Mouse (Mus musculus) ES-Bruce4 (cell line): Measurements from ENCODE around the gene Dhh. TPM values are rescaled to one million over a fixed set of nuclear protein-coding genes. Genes with fewer than 3 reads are reported as not detected.
"Not testable (repeated sequence)": the region's sequence is repeated elsewhere in the genome, so short reads cannot be mapped to it uniquely, and the experiment has no call there.

Experiments used
- H3K27ac ChIP-seq: 2 replicates; pipeline ENCODE4 v1.5.1; 2012; ENCODE audit warnings: low read length, inconsistent platforms; ENCODE audit not compliant: insufficient read depth
- H3K27me3 ChIP-seq: 2 replicates; pipeline ENCODE4 v1.6.1; 2012; ENCODE audit warnings: mild to moderate bottlenecking, low read length, inconsistent platforms; ENCODE audit not compliant: control insufficient read depth, poor library complexity, insufficient read depth, severe bottlenecking
- H3K36me3 ChIP-seq: 2 replicates; pipeline ENCODE4 v1.6.1; 2012; ENCODE audit warnings: inconsistent platforms, mild to moderate bottlenecking, low read length, moderate library complexity; ENCODE audit not compliant: control insufficient read depth, poor library complexity, insufficient read depth, severe bottlenecking
- H3K4me1 ChIP-seq: one replicate; pipeline ENCODE4 v1.8.1; 2011; ENCODE audit warnings: low read length; ENCODE audit not compliant: control insufficient read depth, insufficient read depth
- H3K4me3 ChIP-seq: 2 replicates; pipeline ENCODE4 v1.5.1; 2011; ENCODE audit warnings: low read depth, mild to moderate bottlenecking, low read length
- H3K9ac ChIP-seq: 2 replicates; pipeline ENCODE4 v1.6.1; 2012; ENCODE audit warnings: low read depth, mild to moderate bottlenecking, inconsistent platforms; ENCODE audit not compliant: poor library complexity, severe bottlenecking
- H3K9me3 ChIP-seq: replicated peaks from 2 replicates; pipeline ENCODE4 v1.6.1; 2012; ENCODE audit warnings: mild to moderate bottlenecking, low read length, inconsistent platforms; ENCODE audit not compliant: control insufficient read depth, poor library complexity, insufficient read depth, severe bottlenecking
- CTCF ChIP-seq: IDR thresholded peaks from one replicate; pipeline ENCODE4 v1.8.1; 2011; ENCODE audit warnings: low read depth, low read length
- EP300 ChIP-seq: IDR thresholded peaks from 2 replicates; pipeline ENCODE4 v1.6.1; 2011; ENCODE audit warnings: low read depth, low read length; ENCODE audit not compliant: insufficient read depth
- POLR2A ChIP-seq: IDR thresholded peaks from one replicate; pipeline ENCODE4 v1.8.1; 2011; ENCODE audit warnings: low read length; ENCODE audit not compliant: insufficient read depth
- polyA plus RNA-seq: library from polyadenylated mRNA; stranded (reverse); fragments of >200 nt; gene quantifications from 2 replicates; pipeline ENCODE4 v1.2.4, GENCODE M21; 2011; ENCODE audit warnings: low read depth; ENCODE audit not compliant: missing spikeins, insufficient read depth, insufficient read length

The Dhh gene
- polyA plus RNA-seq, 1 experiment: 0.40 TPM

DNA sequence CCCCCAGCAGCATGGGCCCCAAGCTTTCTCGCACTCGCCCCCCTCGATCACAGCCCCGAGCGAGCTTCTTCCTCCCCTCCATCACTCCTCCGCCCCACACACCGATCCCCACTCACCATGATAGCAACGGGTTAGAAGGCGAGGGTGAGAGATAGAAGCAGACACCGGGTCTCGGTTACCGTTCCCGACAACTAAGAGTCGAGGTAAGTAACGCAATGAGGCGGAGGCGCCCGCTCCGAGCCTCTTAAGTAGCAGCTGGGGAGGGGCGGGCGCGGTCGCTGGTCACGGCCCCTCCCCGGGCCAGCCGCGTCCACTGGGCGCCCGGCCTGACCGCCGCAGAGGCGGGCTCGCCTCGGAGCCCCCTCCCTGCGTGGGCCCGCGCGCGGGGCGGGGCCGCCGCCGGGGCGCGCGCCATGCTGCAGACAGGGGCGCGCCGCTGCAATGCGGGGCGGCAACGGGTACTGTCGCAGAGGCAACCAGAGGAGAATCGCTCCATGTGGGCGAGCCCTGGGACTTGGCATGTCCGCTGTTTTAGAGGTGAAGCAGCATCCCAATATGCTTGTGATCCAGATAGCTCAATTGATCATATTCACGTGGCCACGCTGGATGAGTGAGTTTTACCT is 36.0 kb upstream of the Dhh start, which contains the start of gene Tuba1b:
TSS of gene Tuba1b (minus strand) at position 349 of the 623 bp plus-strand sequence.
- TF ChIP-seq EP300: 0 out of 2 replicates have a peak, but pooled peaks have one; percentile 27
- peak; percentile 68 for TF ChIP-seq POLR2A
- no peak for TF ChIP-seq CTCF
- Histone ChIP-seq H3K9ac (peak within 1 kb of the TSS; percentile 93), H3K4me3 (peak within 1 kb of the TSS; percentile 86), H3K36me3 (peaks cover 17% of the 10 kb centered on the region), H3K4me1 (no peaks in the 10 kb centered on the region), H3K27ac (peak within 1 kb of the TSS; percentile 84), H3K27me3 (no peaks in the 10 kb centered on the region), H3K9me3 (no peaks in the 10 kb centered on the region)

DNA sequence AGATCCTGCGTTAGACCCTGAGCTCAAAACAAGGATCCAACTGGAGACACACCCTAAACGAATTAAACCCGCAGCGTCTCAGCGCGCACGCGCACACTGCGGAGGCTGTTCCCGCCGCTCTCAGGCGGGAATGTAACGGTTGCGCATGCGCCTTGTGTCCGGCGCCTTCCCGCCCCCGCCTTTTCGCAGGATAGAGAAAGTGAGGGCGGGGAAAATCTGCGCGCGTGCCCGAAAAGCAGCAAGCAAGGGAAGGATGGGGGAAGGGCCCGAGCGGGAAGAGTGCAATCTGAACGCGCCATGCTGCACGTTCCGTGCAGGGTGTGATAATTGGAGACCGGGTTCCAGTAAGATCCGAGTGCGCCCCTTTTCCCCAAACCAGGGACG is 35.5 kb upstream of the Dhh start:
- no peaks in the 10 kb centered on the region for H3K27me3 ChIP-seq
- TF ChIP-seq EP300: peak; percentile 39; the same call in 1 of the 2 replicates
- no peak for TF ChIP-seq CTCF
- TF ChIP-seq POLR2A: peak; percentile 47
- peak overlapping the region; percentile 86 for H3K4me3 ChIP-seq
- H3K4me1 ChIP-seq: no peaks in the 10 kb centered on the region
- H3K36me3 ChIP-seq: peaks cover 17% of the 10 kb centered on the region
- H3K9ac ChIP-seq: peak overlapping the region; percentile 93
- no peaks in the 10 kb centered on the region for H3K9me3 ChIP-seq
- H3K27ac ChIP-seq: peak overlapping the region; percentile 83

DNA sequence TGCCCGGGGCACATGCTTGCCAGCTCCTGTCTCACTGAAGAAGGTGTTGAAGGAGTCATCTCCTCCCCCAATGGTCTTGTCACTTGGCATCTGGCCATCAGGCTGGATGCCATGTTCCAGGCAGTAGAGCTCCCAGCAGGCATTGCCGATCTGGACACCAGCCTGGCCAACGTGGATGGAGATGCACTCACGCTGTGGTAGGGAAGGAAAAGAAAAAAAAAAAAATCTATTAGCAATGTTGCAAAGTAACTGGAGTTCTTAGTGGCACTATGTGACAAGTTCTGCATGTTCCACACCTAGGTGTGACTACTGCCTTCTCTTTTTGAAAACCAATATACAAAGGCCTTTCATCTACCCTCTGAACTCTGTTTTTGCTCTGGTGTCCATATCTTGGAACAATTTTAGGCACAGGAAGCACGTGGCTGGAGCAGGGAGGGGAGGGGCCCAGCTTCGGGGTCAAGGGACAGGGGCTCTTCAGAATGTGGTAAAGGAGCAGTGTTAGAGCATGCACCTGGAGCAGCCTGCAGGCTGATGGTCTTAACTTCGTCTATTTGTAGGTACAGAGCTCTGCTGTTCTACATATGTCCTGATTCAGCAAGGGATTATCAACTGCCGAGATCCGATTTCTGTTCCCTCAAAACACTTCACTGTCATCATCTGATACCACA is 34.8 kb upstream of the Dhh start:
- H3K9me3 ChIP-seq, H3K4me1 ChIP-seq, H3K27me3 ChIP-seq: not testable (repeated sequence)
- H3K27ac ChIP-seq: peak overlapping the region; percentile 64
- peaks cover 17% of the 10 kb centered on the region for H3K36me3 ChIP-seq
- H3K4me3 ChIP-seq: peak overlapping the region; percentile 86
- H3K9ac ChIP-seq: peak overlapping the region; percentile 93

DNA sequence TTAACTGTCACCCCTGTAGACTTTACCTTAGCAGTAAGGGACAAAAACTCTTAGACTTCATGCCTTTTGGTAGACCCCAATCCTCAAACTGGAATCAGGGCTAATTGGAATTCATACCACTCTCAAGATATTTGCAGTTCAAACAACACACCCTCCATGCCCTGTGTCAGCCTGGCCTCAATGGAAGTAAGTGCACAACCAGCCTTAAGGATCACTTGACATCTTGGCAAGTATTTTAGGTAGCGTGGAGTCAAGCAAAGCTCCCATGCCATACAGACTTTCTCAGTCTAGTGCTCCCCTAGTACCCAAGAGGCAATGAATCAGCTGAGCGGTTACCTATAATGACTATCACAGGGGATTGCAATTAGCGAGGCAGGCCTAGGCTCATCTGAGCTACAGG is 32.7 kb upstream of the Dhh start:
- no peak overlapping the region for H3K4me3 ChIP-seq
- no peak overlapping the region for H3K9ac ChIP-seq
- peaks cover 17% of the 10 kb centered on the region for H3K36me3 ChIP-seq
- H3K27ac ChIP-seq: peak overlapping the region; percentile 12; the same call in 1 of the 2 replicates
- no peaks in the 10 kb centered on the region for H3K9me3 ChIP-seq
- H3K4me1 ChIP-seq: no peaks in the 10 kb centered on the region
- no peaks in the 10 kb centered on the region for H3K27me3 ChIP-seq
- TF ChIP-seq EP300: no peak

DNA sequence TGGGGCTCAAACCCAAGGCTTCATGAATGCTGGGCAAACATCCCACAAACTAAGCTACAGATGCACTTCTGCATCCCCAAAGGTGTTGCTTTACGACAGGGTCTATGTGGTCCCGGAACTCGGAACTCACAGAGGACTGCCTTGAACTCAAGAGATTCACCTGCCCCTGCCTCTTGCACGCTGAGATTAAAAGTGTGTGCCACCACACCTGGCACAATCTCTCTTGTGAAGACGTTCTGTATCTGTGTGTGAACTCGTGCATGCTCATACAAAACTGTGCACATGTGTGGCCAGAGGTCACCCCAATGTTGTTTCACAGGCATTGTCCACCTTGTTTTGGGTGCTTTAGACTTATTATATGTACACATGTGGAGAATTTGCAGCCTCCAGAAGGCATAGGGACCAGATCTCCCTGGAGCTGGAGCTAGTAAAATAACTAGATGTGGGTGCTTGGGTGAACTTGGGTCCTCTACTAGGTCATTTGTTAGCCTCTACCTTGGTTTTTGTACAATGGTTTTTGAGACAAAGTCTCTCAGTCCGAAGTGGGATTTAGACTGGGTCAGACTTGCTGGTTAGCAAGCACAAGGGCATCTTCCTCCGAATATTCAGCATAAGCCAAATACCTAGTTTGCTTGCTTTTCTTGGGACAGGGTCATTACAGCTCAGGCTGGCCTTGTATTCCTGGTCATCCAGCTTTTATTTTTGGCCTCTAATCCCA is 31.8 kb upstream of the Dhh start:
- Histone ChIP-seq H3K4me1 (no peaks in the 10 kb centered on the region), H3K9ac (no peak overlapping the region), H3K4me3 (no peak overlapping the region), H3K27ac (no peak overlapping the region), H3K36me3 (peaks cover 17% of the 10 kb centered on the region), H3K27me3 (no peaks in the 10 kb centered on the region), H3K9me3 (no peaks in the 10 kb centered on the region)
- TF ChIP-seq CTCF (no peak), EP300 (no peak), POLR2A (no peak)

DNA sequence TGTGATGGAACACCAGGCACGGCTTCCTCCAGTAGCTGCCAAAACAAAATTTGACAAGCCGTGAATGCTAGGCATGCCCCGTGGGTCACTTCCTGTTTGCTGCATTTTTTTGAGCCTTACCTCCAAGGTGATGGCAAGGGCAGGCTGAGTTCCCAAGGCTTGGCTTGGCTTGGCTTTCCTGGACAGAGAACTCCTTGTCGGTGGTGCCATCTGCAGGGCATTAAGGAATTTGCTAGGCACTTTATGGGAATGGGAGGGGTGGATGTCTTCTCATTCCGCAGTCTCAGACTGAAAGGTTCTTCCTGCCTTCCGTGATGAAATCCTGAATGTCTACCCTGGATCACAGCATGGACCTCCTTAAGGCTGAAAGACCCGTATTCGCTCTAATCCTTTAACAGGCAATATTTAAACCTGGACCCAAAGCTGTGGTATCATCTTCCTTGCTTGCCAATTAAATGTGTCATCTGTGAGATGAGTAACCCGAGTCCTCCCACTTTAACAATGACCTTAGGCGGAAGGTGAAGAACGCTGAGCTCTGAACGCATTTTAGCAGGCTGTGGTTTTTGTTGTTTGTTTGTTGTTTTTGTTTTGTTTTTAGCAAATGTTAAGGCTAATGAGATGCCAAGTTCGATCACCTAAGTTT is 30.4 kb upstream of the Dhh start:
- Histone ChIP-seq H3K4me3 (no peak overlapping the region), H3K9me3 (no peaks in the 10 kb centered on the region), H3K4me1 (no peaks in the 10 kb centered on the region), H3K27ac (peak overlapping the region; percentile 46), H3K9ac (no peak overlapping the region), H3K27me3 (no peaks in the 10 kb centered on the region), H3K36me3 (peaks cover 17% of the 10 kb centered on the region)
- TF ChIP-seq POLR2A: no peak
- TF ChIP-seq CTCF: peak; percentile 64
- peak; percentile 40; the same call in 1 of the 2 replicates for TF ChIP-seq EP300
